Mouse (Mus musculus) MEL (cell line): ENCODE measurements at regions not wholly inside any gene's neighbourhood (a gene's known extent, or its start where the extent isn't known, plus 50 kb on each side); places are given as distances from the start of the nearest gene placed in this dataset.

Source experiments
- DNase-seq: peaks from one replicate; pipeline ENCODE4 v3.0.0; 2011; ENCODE audit warnings: low read depth, low spot score
- H3K27ac ChIP-seq: 2 replicates; pipeline ENCODE4 v1.5.1; 2012; ENCODE audit warnings: low read depth, mild to moderate bottlenecking, control low read depth, low read length, moderate library complexity; ENCODE audit not compliant: control insufficient read depth
- H3K27me3 ChIP-seq, 2 experiments: fragments of 150-350 bp in 1 of 2; sonication (generic) in 1 of 2; 2 replicates each; pipeline ENCODE4 v1.6.1; 2012; ENCODE audit warnings: low read length in 2 of 2, mild to moderate bottlenecking in 2 of 2, improper control_type of control experiment in 1 of 2, moderate library complexity in 1 of 2; ENCODE audit not compliant: insufficient read depth in 2 of 2, control insufficient read depth in 1 of 2
- H3K36me3 ChIP-seq, 2 experiments: 2 replicates each; pipeline ENCODE4 v1.6.1; 2012 to 2014; ENCODE audit warnings: low read length in 2 of 2, improper control_type of control experiment in 1 of 2, inconsistent platforms in 1 of 2, mild to moderate bottlenecking in 1 of 2; ENCODE audit not compliant: insufficient read depth in 2 of 2, control insufficient read depth in 1 of 2
- H3K4me1 ChIP-seq, 2 experiments: fragments of 150-350 bp in 1 of 2; sonication (generic) in 1 of 2; 2 replicates each; pipeline ENCODE4 v1.6.1; 2012; ENCODE audit warnings: low read length in 2 of 2, improper control_type of control experiment in 1 of 2, mild to moderate bottlenecking in 1 of 2; ENCODE audit not compliant: insufficient read depth in 2 of 2, control insufficient read depth in 1 of 2
- H3K4me3 ChIP-seq, 2 experiments: fragments of 150-350 bp in 1 of 2; sonication (generic) in 1 of 2; 2 replicates each; pipeline ENCODE4 v1.5.1; 2012; ENCODE audit warnings: low read depth in 2 of 2, low read length in 2 of 2, mild to moderate bottlenecking in 2 of 2, moderate library complexity in 2 of 2, control low read depth in 1 of 2, improper control_type of control experiment in 1 of 2; ENCODE audit not compliant: control insufficient read depth in 1 of 2, insufficient read depth in 1 of 2
- H3K79me2 ChIP-seq: 2 replicates; pipeline ENCODE4 v1.6.1; 2012; ENCODE audit warnings: mild to moderate bottlenecking, low read length, moderate library complexity; ENCODE audit not compliant: control insufficient read depth, poor library complexity, insufficient read depth
- H3K9ac ChIP-seq: 2 replicates; pipeline ENCODE4 v1.6.1; 2012; ENCODE audit warnings: low read depth, mild to moderate bottlenecking, control low read depth, low read length, moderate library complexity; ENCODE audit not compliant: control insufficient read depth, poor library complexity, severe bottlenecking
- H3K9me3 ChIP-seq: fragments of 150-350 bp; sonication (generic); replicated peaks from 2 replicates; pipeline ENCODE4 v1.6.1; 2012; ENCODE audit warnings: mild to moderate bottlenecking, low read length, improper control_type of control experiment, moderate library complexity; ENCODE audit not compliant: insufficient read depth
- BHLHE40 ChIP-seq: IDR thresholded peaks from 2 replicates; pipeline ENCODE4 v1.6.1; 2012; ENCODE audit warnings: low read depth, mild to moderate bottlenecking, inconsistent platforms, low read length, improper control_type of control experiment, borderline replicate concordance
- CHD1 ChIP-seq: IDR thresholded peaks from 2 replicates; pipeline ENCODE4 v1.6.1; 2012; ENCODE audit warnings: low read depth, mild to moderate bottlenecking, inconsistent platforms, low read length, improper control_type of control experiment
- CTCF ChIP-seq, 3 experiments: IDR thresholded peaks in 2 of 3; conservative IDR thresholded peaks in 1 of 3; 2 replicates each; pipeline ENCODE4 v1.5.1; 2011 to 2012; ENCODE audit warnings: low read length in 3 of 3, low read depth in 2 of 3, mild to moderate bottlenecking in 2 of 3, improper control_type of control experiment in 1 of 3, inconsistent platforms in 1 of 3, mixed read lengths in 1 of 3, moderate library complexity in 1 of 3; ENCODE audit not compliant: control insufficient read depth in 1 of 3, insufficient read depth in 1 of 3, poor library complexity in 1 of 3, severe bottlenecking in 1 of 3
- E2F4 ChIP-seq: IDR thresholded peaks from 2 replicates; pipeline ENCODE4 v1.6.1; 2011; ENCODE audit warnings: low read depth, low read length, improper control_type of control experiment, borderline replicate concordance
- ELF1 ChIP-seq: IDR thresholded peaks from 2 replicates; pipeline ENCODE4 v1.6.1; 2014; ENCODE audit warnings: low read depth, mild to moderate bottlenecking, inconsistent platforms, low read length, improper control_type of control experiment, moderate library complexity
- ETS1 ChIP-seq: IDR thresholded peaks from 2 replicates; pipeline ENCODE4 v1.6.1; 2012; ENCODE audit warnings: low read depth, mild to moderate bottlenecking, inconsistent platforms, low read length, improper control_type of control experiment, moderate library complexity
- GABPA ChIP-seq: IDR thresholded peaks from 2 replicates; pipeline ENCODE4 v1.6.1; 2012; ENCODE audit warnings: low read depth, mild to moderate bottlenecking, inconsistent platforms, low read length, improper control_type of control experiment, moderate library complexity
- MAFK ChIP-seq: IDR thresholded peaks from 2 replicates; pipeline ENCODE4 v1.6.1; 2011; ENCODE audit warnings: low read depth, mild to moderate bottlenecking, low read length, improper control_type of control experiment, borderline replicate concordance
- MAZ ChIP-seq: IDR thresholded peaks from 2 replicates; pipeline ENCODE4 v1.6.1; 2012; ENCODE audit warnings: low read depth, mild to moderate bottlenecking, inconsistent platforms, low read length, improper control_type of control experiment
- MXI1 ChIP-seq: IDR thresholded peaks from 2 replicates; pipeline ENCODE4 v1.6.1; 2011; ENCODE audit warnings: mild to moderate bottlenecking, low read depth, low read length, improper control_type of control experiment
- MYC ChIP-seq: IDR thresholded peaks from 2 replicates; pipeline ENCODE4 v1.6.1; 2011; ENCODE audit warnings: low read depth, mild to moderate bottlenecking, low read length, improper control_type of control experiment, moderate library complexity
- NELFE ChIP-seq: IDR thresholded peaks from 2 replicates; pipeline ENCODE4 v1.6.1; 2011; ENCODE audit warnings: low read depth, low read length, improper control_type of control experiment
- NRF1 ChIP-seq: IDR thresholded peaks from 2 replicates; pipeline ENCODE4 v1.6.1; 2014; ENCODE audit warnings: low read depth, mild to moderate bottlenecking, inconsistent platforms, low read length, improper control_type of control experiment, moderate library complexity; ENCODE audit not compliant: poor library complexity, insufficient read depth, severe bottlenecking
- POLR2AphosphoS5 ChIP-seq: IDR thresholded peaks from 2 replicates; pipeline ENCODE4 v1.6.1; 2012; ENCODE audit warnings: low read depth, borderline replicate concordance, mild to moderate bottlenecking, inconsistent platforms, low read length, moderate library complexity, mixed read lengths
- TCF12 ChIP-seq: IDR thresholded peaks from 2 replicates; pipeline ENCODE4 v1.6.1; 2014; ENCODE audit warnings: low read depth, mild to moderate bottlenecking, inconsistent platforms, low read length, improper control_type of control experiment, moderate library complexity
- UBTF ChIP-seq: IDR thresholded peaks from 2 replicates; pipeline ENCODE4 v1.6.1; 2012; ENCODE audit warnings: low read depth, mild to moderate bottlenecking, inconsistent platforms, low read length, improper control_type of control experiment, moderate library complexity, borderline replicate concordance; ENCODE audit not compliant: insufficient read depth
- ZC3H11A ChIP-seq: IDR thresholded peaks from 2 replicates; pipeline ENCODE4 v1.6.1; 2012; ENCODE audit warnings: low read depth, mild to moderate bottlenecking, inconsistent platforms, low read length, improper control_type of control experiment
- ZMIZ1 ChIP-seq: IDR thresholded peaks from 2 replicates; pipeline ENCODE4 v1.6.1; 2012; ENCODE audit warnings: low read depth, mild to moderate bottlenecking, inconsistent platforms, low read length, improper control_type of control experiment, moderate library complexity

GRCm38 (mm10) chr13:88014741-88015140 lies 806.5 kb upstream of the Edil3 start:
- no peaks in the 10 kb centered on the region for H3K4me1 ChIP-seq
- H3K9me3 ChIP-seq, result no peaks in the 10 kb centered on the region
- TF ChIP-seq CTCF (IDR thresholded peaks at IDR 0.05 in 2 of 3, conservative IDR thresholded peaks at IDR 0.05 in 1 of 3; ENCODE audit: control insufficient read depth in 1 of 3, insufficient read depth in 1 of 3, low read depth in 2 of 3, low read length in 3 of 3, poor library complexity in 1 of 3, severe bottlenecking in 1 of 3) (no peak), GABPA (no peak), ELF1 (no peak)
- peak; percentile 58 for DNase-seq
- H3K36me3 ChIP-seq, result no peaks in the 10 kb centered on the region
- H3K27me3 ChIP-seq, result no peaks in the 10 kb centered on the region
- no peaks in the 10 kb centered on the region for H3K79me2 ChIP-seq
- H3K9ac ChIP-seq, result no peak overlapping the region
- no peak overlapping the region for H3K27ac ChIP-seq
- no peak overlapping the region for H3K4me3 ChIP-seq

GRCm38 (mm10) chr13:88026441-88026840 lies 794.8 kb upstream of the Edil3 start:
- H3K36me3 ChIP-seq, result no peaks in the 10 kb centered on the region
- TF ChIP-seq MXI1 (no peak), TCF12 (no peak), MAFK (no peak), UBTF (no peak), NELFE (no peak), MAZ (no peak), ZC3H11A (no peak), BHLHE40 (no peak), ZMIZ1 (no peak), MYC (no peak), CTCF (IDR thresholded peaks at IDR 0.05 in 2 of 3, conservative IDR thresholded peaks at IDR 0.05 in 1 of 3; ENCODE audit: control insufficient read depth in 1 of 3, insufficient read depth in 1 of 3, low read depth in 2 of 3, low read length in 3 of 3, poor library complexity in 1 of 3, severe bottlenecking in 1 of 3) (no peak), GABPA (no peak), NRF1 (no peak), POLR2AphosphoS5 (no peak), CHD1 (no peak), ETS1 (no peak), E2F4 (no peak)
- TF ChIP-seq, all 39 proteins: peak for 0
- Histone ChIP-seq H3K9me3 (no peaks in the 10 kb centered on the region), H3K4me3 (no peak overlapping the region), H3K27me3 (no peaks in the 10 kb centered on the region), H3K9ac (no peak overlapping the region), H3K79me2 (no peaks in the 10 kb centered on the region), H3K27ac (no peak overlapping the region), H3K4me1 (no peaks in the 10 kb centered on the region)
- DNase-seq, result no peak
